Mouse (Mus musculus): Measurements from ENCODE around the gene Itga5. TPM values are rescaled to one million over a fixed set of nuclear protein-coding genes. Genes with fewer than 3 reads are reported as not detected.

Itga5 gene
- total RNA-seq, 4 experiments from 2014 or later: 4.0 to 4.9 (median 4.5) TPM

GRCm38 (mm10) chr15:103340786-103341185 is 25.8 kb downstream of the Itga5 start:
- DNase-seq (ENCODE audit: low spot score in 2 of 2): no peak

GRCm38 (mm10) chr15:103339961-103340337 is 26.6 kb downstream of the Itga5 start, which contains the start of gene Zfp385a:
Zfp385a (minus strand) TSS chr15:103340093.
- no peak for DNase-seq (ENCODE audit: low spot score in 2 of 2)

- DNase-seq (ENCODE audit: low spot score in 2 of 2): no peak
Measured at GRCm38 (mm10) chr15:103339166-103339960, 27.2 kb downstream of the Itga5 start.

- DNase-seq (ENCODE audit: low spot score in 2 of 2): no peak
Measured at GRCm38 (mm10) chr15:103338829-103339165, 27.8 kb downstream of the Itga5 start.

GRCm38 (mm10) chr15:103336996-103337667 is 29.4 kb downstream of the Itga5 start:
- DNase-seq (ENCODE audit: low spot score in 2 of 2): no peak

- no peak for DNase-seq (ENCODE audit: low spot score in 2 of 2)
Measured at GRCm38 (mm10) chr15:103335488-103336235, 30.9 kb downstream of the Itga5 start.

- DNase-seq (ENCODE audit: low spot score in 2 of 2): no peak
Measured at GRCm38 (mm10) chr15:103335040-103335439, 31.5 kb downstream of the Itga5 start.

GRCm38 (mm10) chr15:103334194-103334593 is 32.4 kb downstream of the Itga5 start:
- DNase-seq (ENCODE audit: low spot score in 2 of 2): no peak

- no peak for DNase-seq (ENCODE audit: low spot score in 2 of 2)
Measured at GRCm38 (mm10) chr15:103333738-103334137, 32.8 kb downstream of the Itga5 start.

GRCm38 (mm10) chr15:103333081-103333615 is 33.4 kb downstream of the Itga5 start:
- DNase-seq (ENCODE audit: low spot score in 2 of 2): no peak

- DNase-seq (ENCODE audit: low spot score in 2 of 2): peak; percentile 77 to 78
Measured at GRCm38 (mm10) chr15:103323455-103324247, 42.9 kb downstream of the Itga5 start.

- DNase-seq (ENCODE audit: low spot score in 2 of 2): no peak
Measured at GRCm38 (mm10) chr15:103323070-103323454, 43.5 kb downstream of the Itga5 start.

GRCm38 (mm10) chr15:103322396-103322795 is 44.2 kb downstream of the Itga5 start:
- DNase-seq (ENCODE audit: low spot score in 2 of 2): no peak

GRCm38 (mm10) chr15:103321076-103321475 is 45.5 kb downstream of the Itga5 start:
- DNase-seq (ENCODE audit: low spot score in 2 of 2): no peak

GRCm38 (mm10) chr15:103318201-103318816 is 48.3 kb downstream of the Itga5 start:
- DNase-seq (ENCODE audit: low spot score in 2 of 2): no peak

- no peak for DNase-seq (ENCODE audit: low spot score in 2 of 2)
Measured at GRCm38 (mm10) chr15:103317731-103318130, 48.8 kb downstream of the Itga5 start.

GRCm38 (mm10) chr15:103317120-103317519 is 49.4 kb downstream of the Itga5 start:
- DNase-seq (ENCODE audit: low spot score in 2 of 2): no peak

- DNase-seq (ENCODE audit: low spot score in 2 of 2): peak; percentile 80 to 83
Measured at GRCm38 (mm10) chr15:103315979-103316776, 50.4 kb downstream of the Itga5 start.

- peak; percentile 66 to 68 for DNase-seq (ENCODE audit: low spot score in 2 of 2)
Measured at GRCm38 (mm10) chr15:103315011-103315502, 51.5 kb downstream of the Itga5 start.

Data from gastrocnemius, adult 8-10 months (tissue).